Mouse (Mus musculus) hindbrain, embryonic 10.5 days (tissue): ENCODE data around the gene Casz1. TPM values are rescaled to one million over a fixed set of nuclear protein-coding genes. Genes with fewer than 3 reads are reported as not detected.
A peak's percentile ranks its signal among the peaks of the same experiment; 100 is the strongest.

Experiments used
- DNase-seq: peaks from one replicate; pipeline ENCODE4 v3.0.0-alpha.2; 2017; ENCODE audit warnings: low spot score
- H3K27ac ChIP-seq: fragments of 300-500 bp; sonication (generic); 2 replicates; pipeline ENCODE4 v1.5.1; 2016; ENCODE audit warnings: mild to moderate bottlenecking, moderate library complexity
- H3K27me3 ChIP-seq: fragments of 300-500 bp; sonication (generic); 2 replicates; pipeline ENCODE4 v1.6.1; 2016; ENCODE audit warnings: mild to moderate bottlenecking; ENCODE audit not compliant: poor library complexity, insufficient read depth, severe bottlenecking
- H3K36me3 ChIP-seq: fragments of 300-500 bp; sonication (generic); 2 replicates; pipeline ENCODE4 v1.6.1; 2016; ENCODE audit warnings: mild to moderate bottlenecking, moderate library complexity
- H3K4me1 ChIP-seq: fragments of 300-500 bp; sonication (generic); replicated peaks from 2 replicates; pipeline ENCODE4 v1.6.1; 2016; ENCODE audit warnings: mild to moderate bottlenecking
- H3K4me3 ChIP-seq: fragments of 300-500 bp; sonication (generic); 2 replicates; pipeline ENCODE4 v1.5.1; 2016; ENCODE audit warnings: mild to moderate bottlenecking, moderate library complexity
- H3K9me3 ChIP-seq: fragments of 300-500 bp; sonication (generic); 2 replicates; pipeline ENCODE4 v1.6.1; 2016; ENCODE audit warnings: mild to moderate bottlenecking, moderate library complexity
- WGBS: fragments of 180-500 bp; shearing (Covaris S2); methylation state at CpG from one replicate; pipeline ENCODE4 v1.1.7; 2016; 5-methylcytosine and 5-hydroxymethylcytosine counted together
- polyA plus RNA-seq: library from polyadenylated mRNA; unstranded; fragments of >200 nt; fragmentation: Nextera tagmentation; extraction: Ambion mirVana; gene quantifications from 2 replicates; pipeline ENCODE4 v1.2.1, GENCODE M21; 2016

The Casz1 gene
- polyA plus RNA-seq, result 13.8 and 14.4 TPM in 2 replicates

- WGBS, result under 1% methylated on average over 68 of the region's 68 CpGs
- peaks cover 72% of the 10 kb centered on the region for H3K4me1 ChIP-seq
- H3K4me3 ChIP-seq, result peak within 1 kb of the TSS; percentile 82
- H3K9me3 ChIP-seq, result no peaks in the 10 kb centered on the region
- DNase-seq, result peak; percentile 95
- peaks cover 97% of the 10 kb centered on the region for H3K27me3 ChIP-seq
- H3K36me3 ChIP-seq, result no peaks in the 10 kb centered on the region
- H3K27ac ChIP-seq, result peak within 1 kb of the TSS; percentile 87
Observed at GRCm38 (mm10) chr4:148804137-148804779, at the start of gene Casz1. TSS of gene Casz1 (plus strand) at chr4:148804429.

GRCm38 (mm10) chr4:148758863-148759262, 45.4 kb upstream of the Casz1 start:
- DNase-seq, result no peak
- Histone ChIP-seq H3K9me3 (no peaks in the 10 kb centered on the region), H3K27me3 (no peaks in the 10 kb centered on the region; the same call in 1 of the 2 replicates), H3K27ac (no peak overlapping the region), H3K4me1 (peaks cover 10% of the 10 kb centered on the region), H3K36me3 (no peaks in the 10 kb centered on the region), H3K4me3 (no peak overlapping the region)
- 48% methylated on average over 4 of the region's 4 CpGs for WGBS

- Histone ChIP-seq H3K9me3 (no peaks in the 10 kb centered on the region), H3K4me1 (peaks cover 6% of the 10 kb centered on the region; the same call in 1 of the 2 replicates), H3K27ac (no peak overlapping the region), H3K27me3 (no peaks in the 10 kb centered on the region; the same call in 1 of the 2 replicates), H3K4me3 (no peak overlapping the region), H3K36me3 (no peaks in the 10 kb centered on the region)
- WGBS, result 89% methylated on average over 7 of the region's 7 CpGs
- no peak for DNase-seq
Observed at GRCm38 (mm10) chr4:148760152-148760551, 44.1 kb upstream of the Casz1 start.

- H3K4me1 ChIP-seq, result peaks cover 52% of the 10 kb centered on the region
- peaks cover 43% of the 10 kb centered on the region for H3K27me3 ChIP-seq
- no peaks in the 10 kb centered on the region for H3K9me3 ChIP-seq
- 73% methylated on average over 21 of the region's 21 CpGs for WGBS
- DNase-seq, result no peak
- 0 out of 2 replicates have a peak overlapping the region, but pooled peaks have one; percentile 50 for H3K27ac ChIP-seq
- H3K4me3 ChIP-seq, result no peak overlapping the region
- no peaks in the 10 kb centered on the region for H3K36me3 ChIP-seq
Observed at GRCm38 (mm10) chr4:148766021-148766775, 38.0 kb upstream of the Casz1 start.

GRCm38 (mm10) chr4:148767655-148768305, 36.4 kb upstream of the Casz1 start:
- H3K27ac ChIP-seq, result no peak overlapping the region
- 40% methylated on average over 8 of the region's 8 CpGs for WGBS
- H3K27me3 ChIP-seq, result peaks cover 59% of the 10 kb centered on the region
- H3K36me3 ChIP-seq, result no peaks in the 10 kb centered on the region
- no peak overlapping the region for H3K4me3 ChIP-seq
- no peaks in the 10 kb centered on the region for H3K9me3 ChIP-seq
- peaks cover 61% of the 10 kb centered on the region for H3K4me1 ChIP-seq
- no peak for DNase-seq

- H3K36me3 ChIP-seq, result no peaks in the 10 kb centered on the region
- H3K4me3 ChIP-seq, result no peak overlapping the region
- no peaks in the 10 kb centered on the region for H3K9me3 ChIP-seq
- DNase-seq, result no peak
- H3K27ac ChIP-seq, result no peak overlapping the region
- H3K27me3 ChIP-seq, result peaks cover 68% of the 10 kb centered on the region
- 82% methylated on average over 10 of the region's 10 CpGs for WGBS
- peaks cover 61% of the 10 kb centered on the region for H3K4me1 ChIP-seq
Observed at GRCm38 (mm10) chr4:148768649-148769048, 35.6 kb upstream of the Casz1 start.

GRCm38 (mm10) chr4:148770582-148771408, 33.4 kb upstream of the Casz1 start:
- H3K27me3 ChIP-seq, result peaks cover 89% of the 10 kb centered on the region
- H3K9me3 ChIP-seq, result no peaks in the 10 kb centered on the region
- peak; percentile 70 for DNase-seq
- H3K36me3 ChIP-seq, result no peaks in the 10 kb centered on the region
- H3K27ac ChIP-seq, result peak overlapping the region; percentile 78
- peaks cover 67% of the 10 kb centered on the region for H3K4me1 ChIP-seq
- peak overlapping the region; percentile 33 for H3K4me3 ChIP-seq
- WGBS, result 1% methylated on average over 21 of the region's 21 CpGs

- Histone ChIP-seq H3K4me1 (peaks cover 68% of the 10 kb centered on the region), H3K9me3 (no peaks in the 10 kb centered on the region), H3K36me3 (no peaks in the 10 kb centered on the region), H3K27me3 (peaks cover 90% of the 10 kb centered on the region), H3K27ac (peak overlapping the region; percentile 78), H3K4me3 (peak overlapping the region; percentile 33)
- 1% methylated on average over 14 of the region's 14 CpGs for WGBS
- DNase-seq, result peak; percentile 36
Observed at GRCm38 (mm10) chr4:148771409-148771929, 32.8 kb upstream of the Casz1 start.

- Histone ChIP-seq H3K36me3 (no peaks in the 10 kb centered on the region), H3K9me3 (no peaks in the 10 kb centered on the region), H3K4me1 (peaks cover 62% of the 10 kb centered on the region), H3K27me3 (peaks cover 89% of the 10 kb centered on the region), H3K27ac (no peak overlapping the region), H3K4me3 (no peak overlapping the region)
- 83% methylated on average over 6 of the region's 6 CpGs for WGBS
- no peak for DNase-seq
Observed at GRCm38 (mm10) chr4:148772658-148773057, 31.6 kb upstream of the Casz1 start.

- DNase-seq, result no peak
- no peak overlapping the region for H3K4me3 ChIP-seq
- H3K9me3 ChIP-seq, result no peaks in the 10 kb centered on the region
- peaks cover 91% of the 10 kb centered on the region for H3K27me3 ChIP-seq
- no peaks in the 10 kb centered on the region for H3K36me3 ChIP-seq
- peaks cover 54% of the 10 kb centered on the region for H3K4me1 ChIP-seq
- 79% methylated on average over 6 of the region's 6 CpGs for WGBS
- no peak overlapping the region for H3K27ac ChIP-seq
Observed at GRCm38 (mm10) chr4:148774036-148774435, 30.2 kb upstream of the Casz1 start.

GRCm38 (mm10) chr4:148775476-148776269, 28.6 kb upstream of the Casz1 start:
- Histone ChIP-seq H3K36me3 (no peaks in the 10 kb centered on the region), H3K4me1 (peaks cover 46% of the 10 kb centered on the region), H3K27ac (no peak overlapping the region), H3K4me3 (no peak overlapping the region), H3K9me3 (no peaks in the 10 kb centered on the region), H3K27me3 (peaks cover 84% of the 10 kb centered on the region)
- 60% methylated on average over 10 of the region's 10 CpGs for WGBS
- DNase-seq, result no peak
